Mouse (Mus musculus): Measurements from ENCODE around the gene Foxn2.
"Not testable (repeated sequence)": the region's sequence is repeated elsewhere in the genome, so short reads cannot be mapped to it uniquely, and the experiment has no call there.

Foxn2 gene

DNA sequence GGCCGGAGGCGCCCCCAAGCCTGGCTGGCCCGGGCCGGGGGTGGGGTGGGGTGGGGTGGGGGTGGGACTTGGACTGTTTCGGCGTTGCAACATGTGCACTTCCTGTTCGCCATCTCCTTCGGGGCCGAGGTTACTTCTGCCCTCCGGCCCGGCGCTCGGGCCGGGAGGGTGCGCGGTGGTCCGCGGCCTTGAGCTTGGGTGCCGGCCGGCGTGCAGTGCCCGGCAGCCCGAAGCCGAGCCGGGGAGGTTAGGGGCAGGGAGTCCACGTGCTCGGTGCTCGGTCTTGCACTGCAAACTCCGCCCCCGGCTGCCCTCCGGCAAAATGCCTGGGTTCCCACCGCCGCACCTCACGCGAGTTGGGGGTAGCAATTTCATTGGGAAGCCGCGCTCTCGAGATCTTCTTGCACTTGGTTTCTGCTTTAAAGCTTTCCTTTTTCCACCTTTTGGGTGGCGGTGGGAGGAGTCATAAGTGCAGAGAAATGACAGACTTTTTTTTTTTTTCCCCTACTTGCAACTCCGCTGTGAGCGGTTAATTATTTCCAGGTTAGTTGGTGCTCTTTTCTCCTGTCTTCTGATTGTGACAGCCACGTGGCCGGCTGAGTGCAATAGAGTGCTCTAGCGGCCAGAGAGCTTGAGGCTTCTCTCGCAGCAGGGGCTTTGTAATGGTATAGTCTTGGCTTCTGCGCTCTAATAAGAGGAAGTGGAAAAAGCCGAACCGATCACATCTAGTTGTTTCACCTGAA, 1.1 kb downstream of the Foxn2 start:
- peak; percentile 85 for DNase-seq (ENCODE audit: low read depth, low spot score)

GRCm38 (mm10) chr17:88442661-88443060, 2.1 kb downstream of the Foxn2 start:
- peak; percentile 5 for DNase-seq (ENCODE audit: low read depth, low spot score)

- no peak for DNase-seq (ENCODE audit: low read depth, low spot score)
These were observed 2.7 kb downstream of the Foxn2 start for GRCm38 (mm10) chr17:88443186-88443585.

- no peak for DNase-seq (ENCODE audit: low read depth, low spot score)
These were observed 17.6 kb downstream of the Foxn2 start for GRCm38 (mm10) chr17:88458079-88458478.

GRCm38 (mm10) chr17:88459516-88459915, 19.0 kb downstream of the Foxn2 start:
- no peak for DNase-seq (ENCODE audit: low read depth, low spot score)

DNA sequence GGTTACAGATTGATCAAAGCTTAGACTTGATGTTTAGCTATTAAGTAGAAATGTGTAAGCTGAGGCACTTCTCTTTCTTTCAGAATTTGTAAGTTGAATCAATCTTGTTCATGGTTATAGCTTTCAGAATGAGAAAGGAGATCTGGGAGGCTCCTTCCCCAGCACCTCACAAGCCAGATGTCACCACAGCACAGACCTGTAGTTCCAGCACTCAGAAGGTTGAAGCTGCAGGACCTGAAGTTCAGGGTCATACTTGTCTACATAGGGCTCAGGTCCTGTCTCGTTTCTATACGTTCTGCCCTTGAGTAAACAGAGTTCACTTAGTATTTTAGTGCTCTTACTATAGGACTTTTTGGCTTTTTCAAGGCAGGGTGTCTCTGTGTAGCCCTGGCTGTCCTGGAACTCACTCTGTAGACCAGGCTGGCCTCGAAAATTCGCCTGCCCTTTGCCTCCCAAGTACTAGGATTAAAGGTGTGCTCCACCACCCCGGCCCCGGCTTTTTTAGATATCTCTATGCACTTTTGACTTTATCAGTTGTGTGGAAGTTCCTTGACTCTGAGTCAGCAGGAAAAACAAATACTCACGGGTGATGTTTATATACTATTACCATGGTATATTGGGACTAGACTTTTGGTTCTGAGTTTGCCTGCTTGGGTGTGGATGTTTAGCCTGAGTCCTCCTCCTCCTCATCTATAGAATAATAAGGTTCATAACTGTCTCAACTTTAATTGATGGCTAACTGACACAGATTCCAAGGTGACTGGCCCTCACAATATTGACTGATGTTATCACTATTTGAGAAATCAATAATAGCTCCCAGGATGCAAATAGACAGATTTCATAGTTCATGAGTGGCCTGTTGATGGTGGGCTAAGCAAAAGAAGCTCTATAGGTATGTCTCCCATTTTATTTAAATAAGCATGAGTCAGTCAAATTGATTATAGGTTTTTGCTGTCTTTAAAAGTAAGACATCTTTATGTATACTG, 19.7 kb downstream of the Foxn2 start:
- peak; percentile 25 for DNase-seq (ENCODE audit: low read depth, low spot score)

GRCm38 (mm10) chr17:88462658-88463057, 22.1 kb downstream of the Foxn2 start:
- peak; percentile 99 for DNase-seq (ENCODE audit: low read depth, low spot score)

DNA sequence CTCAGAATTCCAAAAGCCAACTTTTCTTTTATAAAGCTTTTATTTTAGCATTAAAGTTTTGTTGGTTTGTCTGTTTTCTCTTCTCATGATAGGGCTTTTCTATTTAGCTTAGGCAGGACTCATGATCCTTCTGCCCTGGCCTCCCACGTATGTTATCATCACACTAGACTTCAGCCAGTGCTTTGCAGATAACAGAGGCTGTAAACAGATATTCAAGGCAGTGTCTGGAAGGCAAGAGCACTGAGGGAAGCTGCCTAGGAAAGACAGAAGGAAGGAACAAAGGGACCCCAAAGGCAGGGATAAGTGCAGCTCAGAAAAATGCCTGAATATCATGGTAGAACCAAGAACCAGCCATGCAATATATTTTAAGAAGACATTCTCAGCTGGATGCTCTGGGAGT, 26.1 kb downstream of the Foxn2 start:
- DNase-seq (ENCODE audit: low read depth, low spot score), result no peak

GRCm38 (mm10) chr17:88467696-88468095, 27.2 kb downstream of the Foxn2 start:
- no peak for DNase-seq (ENCODE audit: low read depth, low spot score)

- not testable (repeated sequence) for DNase-seq (ENCODE audit: low read depth, low spot score)
These were observed 28.3 kb downstream of the Foxn2 start for GRCm38 (mm10) chr17:88468655-88469398.

- no peak for DNase-seq (ENCODE audit: low read depth, low spot score)
These were observed 33.3 kb downstream of the Foxn2 start for GRCm38 (mm10) chr17:88473766-88474165.

DNA sequence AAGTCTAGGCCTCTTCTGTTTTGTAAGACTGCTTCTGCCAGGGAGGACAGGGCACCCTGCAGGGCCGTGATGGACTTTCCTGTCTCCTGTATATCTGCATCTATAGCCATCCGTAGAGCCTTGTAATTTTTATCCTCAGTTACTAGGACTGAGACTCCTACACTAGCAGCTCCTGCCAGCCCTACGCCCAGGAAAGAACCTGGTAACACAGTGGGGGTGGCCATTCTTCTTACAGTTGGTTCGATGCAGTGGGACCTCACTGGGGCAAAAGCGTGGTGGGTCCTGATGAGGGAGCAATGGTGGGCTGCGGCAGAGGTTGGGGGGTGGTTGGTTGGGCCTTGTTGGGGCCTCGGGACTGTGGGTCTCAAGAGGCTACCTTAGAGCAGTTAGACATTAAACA, 36.7 kb downstream of the Foxn2 start:
- DNase-seq (ENCODE audit: low read depth, low spot score), result no peak

DNA sequence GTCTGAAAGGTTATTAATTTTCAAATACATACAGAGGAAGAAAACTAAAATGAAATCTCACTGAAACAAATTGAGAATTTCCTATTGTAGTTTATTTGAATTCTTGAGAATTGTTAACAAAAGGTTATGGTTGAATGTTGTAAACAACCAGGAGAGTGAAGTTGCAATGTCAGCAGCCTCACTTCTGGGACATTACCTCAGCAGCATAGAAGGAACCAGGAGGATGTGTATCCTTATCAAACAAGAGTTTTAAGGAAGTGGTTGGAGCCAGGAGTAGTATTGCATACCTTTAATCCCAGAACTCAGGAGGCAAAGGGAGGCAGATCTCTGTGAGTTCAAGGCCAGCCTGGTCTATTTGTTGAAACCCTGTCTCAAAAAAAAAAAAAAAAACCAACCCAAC, 37.2 kb downstream of the Foxn2 start:
- DNase-seq (ENCODE audit: low read depth, low spot score), result no peak

DNA sequence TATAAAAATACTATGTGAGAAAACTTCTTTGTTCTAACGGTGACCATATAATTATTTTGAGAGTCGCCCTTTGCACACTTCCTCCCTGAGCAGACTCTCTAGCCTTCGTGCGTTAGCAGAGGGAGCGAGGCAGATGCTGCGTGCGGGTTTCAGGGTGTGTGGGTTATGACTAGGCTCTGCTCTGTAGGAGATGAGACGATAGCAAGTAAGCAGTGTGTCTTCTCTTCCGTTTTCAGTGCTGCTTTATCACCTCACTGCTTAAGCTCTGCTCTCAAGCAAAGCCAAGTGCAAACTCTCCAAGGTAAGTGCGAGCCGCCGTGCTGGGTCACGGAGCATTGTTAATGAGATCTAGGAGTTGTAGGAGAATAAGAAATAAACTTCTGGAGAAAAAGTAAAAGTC, 38.5 kb downstream of the Foxn2 start:
- DNase-seq (ENCODE audit: low read depth, low spot score), result no peak

DNA sequence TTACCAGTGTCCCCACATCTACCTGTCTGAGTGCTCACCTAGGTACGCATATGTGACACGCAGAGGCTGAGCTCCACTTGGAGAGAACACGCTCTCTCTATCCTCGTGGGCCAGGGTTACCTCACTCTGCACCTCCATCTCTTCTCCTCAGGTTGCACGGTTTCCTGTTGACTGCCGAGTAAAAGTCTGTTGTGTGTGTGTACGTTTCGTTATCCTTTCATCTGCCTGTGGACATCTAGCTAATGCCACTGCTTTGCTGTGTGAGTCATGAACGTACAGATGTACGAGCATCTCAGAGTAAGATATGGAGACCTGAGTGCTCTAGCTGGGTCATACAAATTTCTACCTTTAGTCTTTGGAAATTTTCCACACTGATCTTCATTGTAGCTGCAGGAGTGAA, 39.9 kb downstream of the Foxn2 start:
- no peak for DNase-seq (ENCODE audit: low read depth, low spot score)

GRCm38 (mm10) chr17:88481062-88481461, 40.6 kb downstream of the Foxn2 start:
- no peak for DNase-seq (ENCODE audit: low read depth, low spot score)

GRCm38 (mm10) chr17:88481587-88481986, 41.1 kb downstream of the Foxn2 start:
- DNase-seq (ENCODE audit: low read depth, low spot score), result no peak

- no peak for DNase-seq (ENCODE audit: low read depth, low spot score)
These were observed 44.0 kb downstream of the Foxn2 start for GRCm38 (mm10) chr17:88484539-88484938.

DNA sequence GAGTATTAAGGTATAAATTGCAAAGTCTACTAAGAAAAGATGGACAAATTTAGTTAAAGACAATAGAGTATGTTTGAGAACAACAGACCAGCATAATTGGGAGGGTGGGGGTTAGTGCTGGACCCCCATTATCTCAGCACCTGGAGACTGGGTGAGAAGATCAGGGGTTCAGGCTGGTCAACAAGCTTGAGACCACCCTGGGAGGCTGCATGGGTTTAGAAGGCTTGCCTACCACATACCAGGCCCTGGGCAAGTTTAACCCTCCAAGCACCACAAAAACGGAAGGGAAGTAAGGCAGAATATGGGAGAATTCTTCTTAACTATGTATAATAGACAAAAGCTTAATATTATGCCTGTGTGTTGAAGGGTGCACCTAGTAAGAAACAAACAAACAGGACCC, 44.4 kb downstream of the Foxn2 start:
- no peak for DNase-seq (ENCODE audit: low read depth, low spot score)

DNA sequence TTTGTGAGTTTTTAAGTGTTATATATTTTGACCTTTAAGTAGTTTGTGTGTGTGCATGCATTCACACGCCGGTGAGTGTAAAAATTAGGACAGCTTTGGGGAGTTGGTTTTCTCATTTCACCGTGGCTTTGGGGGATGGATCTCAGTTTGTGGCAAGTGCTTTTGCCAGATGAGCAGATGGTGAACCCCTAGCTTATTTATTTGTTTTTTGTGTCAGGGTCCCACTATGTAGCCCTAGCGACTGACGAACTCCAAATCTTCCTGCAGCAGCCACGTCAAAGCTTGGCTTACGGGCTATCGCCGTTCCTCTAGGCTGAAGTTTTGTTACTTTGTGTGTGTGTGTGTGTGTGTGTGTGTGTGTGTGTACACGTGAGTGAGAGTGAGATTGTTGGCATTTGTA, 50.0 kb downstream of the Foxn2 start:
- no peak for DNase-seq (ENCODE audit: low read depth, low spot score)

GRCm38 (mm10) chr17:88491366-88492106, 51.0 kb downstream of the Foxn2 start:
- DNase-seq (ENCODE audit: low read depth, low spot score), result peak; percentile 47

All from 3T3-L1 (cell line).